Mouse (Mus musculus): Measurements from ENCODE around the gene Marveld1. TPM values are rescaled to one million over a fixed set of nuclear protein-coding genes. Genes with fewer than 3 reads are reported as not detected.

Marveld1 gene
- polyA plus RNA-seq, 1 experiment from 2014 or later = 4.4 TPM

- H3K36me3 ChIP-seq (ENCODE audit: control insufficient read depth, insufficient read depth, low read length) = peaks cover 6% of the 10 kb centered on the region
- WGBS = 68% methylated on average over 4 of the region's 4 CpGs
- no peak overlapping the region for H3K4me3 ChIP-seq (ENCODE audit: low read length)
- no peaks in the 10 kb centered on the region for H3K4me1 ChIP-seq (ENCODE audit: control insufficient read depth, insufficient read depth, low read length)
- H3K27me3 ChIP-seq (replicated peaks; ENCODE audit: control insufficient read depth, insufficient read depth, low read length) = no peaks in the 10 kb centered on the region
- H3K4me2 ChIP-seq (ENCODE audit: low read depth, low read length) = no peak overlapping the region
- no peaks in the 10 kb centered on the region for H3K9me3 ChIP-seq (ENCODE audit: control insufficient read depth, low read length)
- no peak overlapping the region for H3K9ac ChIP-seq (ENCODE audit: low read depth, low read length)
- no peak overlapping the region for H3K27ac ChIP-seq (ENCODE audit: low read length)
- no peak for ATAC-seq
Measured at GRCm38 (mm10) chr19:42189735-42190134, 42.5 kb downstream of the Marveld1 start.

DNA sequence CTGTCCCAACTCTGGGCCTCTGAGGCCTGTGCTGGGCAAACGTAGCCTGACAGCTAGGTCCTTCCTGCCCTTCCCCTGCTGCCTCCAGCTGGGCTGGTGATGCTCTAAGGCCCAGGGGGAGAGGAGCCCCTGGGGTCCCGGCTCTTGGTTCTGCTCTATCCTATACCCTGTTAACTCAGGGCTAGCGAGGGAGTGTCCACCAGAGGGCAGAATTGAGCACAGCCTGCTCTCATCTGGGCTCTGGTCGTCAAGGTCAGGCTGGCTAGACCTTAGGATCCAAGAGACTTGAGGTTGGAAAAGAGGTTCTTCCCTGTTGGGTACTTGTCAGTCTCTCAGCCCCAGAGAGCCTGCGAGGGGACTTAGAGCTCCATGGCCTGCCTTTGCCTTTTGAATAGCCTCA is 43.3 kb downstream of the Marveld1 start:
- H3K9ac ChIP-seq (ENCODE audit: low read depth, low read length) = no peak overlapping the region

DNA sequence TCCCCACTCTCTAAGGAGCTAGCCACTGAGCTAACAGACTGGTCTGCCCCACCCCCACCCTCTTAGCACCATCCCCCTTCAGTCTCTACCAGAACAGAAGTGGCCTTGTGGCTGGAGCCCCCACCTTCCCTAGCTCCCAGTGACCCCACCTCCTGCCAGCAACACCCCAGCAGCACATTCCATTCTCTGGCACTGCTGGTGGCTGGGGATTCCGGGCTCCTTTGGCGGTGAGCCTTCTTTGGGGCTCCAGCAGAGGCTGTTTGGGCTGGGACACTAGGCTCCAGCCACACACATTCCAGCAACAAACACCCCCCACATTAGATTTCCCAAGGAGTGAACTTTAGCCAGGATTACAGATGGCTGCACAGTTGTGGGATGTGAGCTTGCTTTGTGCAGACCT is 46.1 kb downstream of the Marveld1 start:
- 61% methylated on average over 2 of the region's 2 CpGs for WGBS
- Histone ChIP-seq H3K27ac (ENCODE audit: low read length) (no peak overlapping the region), H3K4me1 (ENCODE audit: control insufficient read depth, insufficient read depth, low read length) (peaks cover 1% of the 10 kb centered on the region; the same call in 1 of the 2 replicates), H3K4me2 (ENCODE audit: low read depth, low read length) (no peak overlapping the region), H3K9me3 (ENCODE audit: control insufficient read depth, low read length) (no peaks in the 10 kb centered on the region), H3K9ac (ENCODE audit: low read depth, low read length) (no peak overlapping the region), H3K4me3 (ENCODE audit: low read length) (no peak overlapping the region), H3K27me3 (replicated peaks; ENCODE audit: control insufficient read depth, insufficient read depth, low read length) (no peaks in the 10 kb centered on the region), H3K36me3 (ENCODE audit: control insufficient read depth, insufficient read depth, low read length) (peaks cover 6% of the 10 kb centered on the region)
- ATAC-seq = no peak

More for the DNA sequence above, 43.3 kb downstream of the Marveld1 start:
- peak; percentile 56; the same call in 1 of the 2 replicates for ATAC-seq
- WGBS = 27% methylated on average over 5 of the region's 5 CpGs
- Histone ChIP-seq H3K4me3 (ENCODE audit: low read length) (no peak overlapping the region), H3K4me2 (ENCODE audit: low read depth, low read length) (no peak overlapping the region), H3K36me3 (ENCODE audit: control insufficient read depth, insufficient read depth, low read length) (peaks cover 6% of the 10 kb centered on the region), H3K9me3 (ENCODE audit: control insufficient read depth, low read length) (no peaks in the 10 kb centered on the region), H3K27ac (ENCODE audit: low read length) (no peak overlapping the region), H3K4me1 (ENCODE audit: control insufficient read depth, insufficient read depth, low read length) (no peaks in the 10 kb centered on the region), H3K27me3 (replicated peaks; ENCODE audit: control insufficient read depth, insufficient read depth, low read length) (no peaks in the 10 kb centered on the region)

GRCm38 (mm10) chr19:42196378-42196777 is 49.2 kb downstream of the Marveld1 start:
- no peaks in the 10 kb centered on the region for H3K9me3 ChIP-seq (ENCODE audit: control insufficient read depth, low read length)
- WGBS = 63% methylated on average over 4 of the region's 4 CpGs
- no peak overlapping the region for H3K4me3 ChIP-seq (ENCODE audit: low read length)

DNA sequence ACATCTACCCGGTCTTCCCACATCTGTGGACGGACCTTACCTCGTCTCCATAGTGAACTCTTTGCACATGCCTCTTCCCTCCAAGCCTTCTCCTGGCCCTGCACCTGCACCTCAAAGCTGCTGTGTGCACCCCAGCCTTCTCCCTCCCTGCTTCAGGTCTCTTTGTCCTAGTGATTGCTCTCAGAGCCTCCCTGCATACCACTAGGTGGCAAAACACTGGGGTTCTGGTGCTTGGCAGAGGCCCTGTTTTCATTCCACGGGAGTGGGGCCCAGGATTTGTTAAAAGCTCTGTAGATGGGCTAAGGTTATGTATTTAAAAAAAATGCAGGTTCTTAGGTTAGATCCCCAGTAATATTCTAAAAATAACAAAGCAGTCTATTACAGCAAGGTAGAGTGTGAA is 49.9 kb downstream of the Marveld1 start:
- peaks cover 23% of the 10 kb centered on the region for H3K27me3 ChIP-seq (replicated peaks; ENCODE audit: control insufficient read depth, insufficient read depth, low read length)
- H3K4me1 ChIP-seq (ENCODE audit: control insufficient read depth, insufficient read depth, low read length) = peaks cover 10% of the 10 kb centered on the region
- no peak overlapping the region for H3K4me2 ChIP-seq (ENCODE audit: low read depth, low read length)
- no peak overlapping the region for H3K27ac ChIP-seq (ENCODE audit: low read length)
- H3K9me3 ChIP-seq (ENCODE audit: control insufficient read depth, low read length) = no peaks in the 10 kb centered on the region
- no peaks in the 10 kb centered on the region for H3K36me3 ChIP-seq (ENCODE audit: control insufficient read depth, insufficient read depth, low read length)
- H3K9ac ChIP-seq (ENCODE audit: low read depth, low read length) = no peak overlapping the region
- H3K4me3 ChIP-seq (ENCODE audit: low read length) = no peak overlapping the region
- WGBS = 62% methylated on average over 4 of the region's 4 CpGs
- no peak for ATAC-seq

More at GRCm38 (mm10) chr19:42196378-42196777, 49.2 kb downstream of the Marveld1 start:
- no peak overlapping the region for H3K9ac ChIP-seq (ENCODE audit: low read depth, low read length)
- no peak overlapping the region for H3K4me2 ChIP-seq (ENCODE audit: low read depth, low read length)
- peaks cover 16% of the 10 kb centered on the region for H3K27me3 ChIP-seq (replicated peaks; ENCODE audit: control insufficient read depth, insufficient read depth, low read length)
- no peak overlapping the region for H3K27ac ChIP-seq (ENCODE audit: low read length)
- peaks cover 3% of the 10 kb centered on the region for H3K36me3 ChIP-seq (ENCODE audit: control insufficient read depth, insufficient read depth, low read length)
- H3K4me1 ChIP-seq (ENCODE audit: control insufficient read depth, insufficient read depth, low read length) = peaks cover 5% of the 10 kb centered on the region; the same call in 1 of the 2 replicates
- no peak for ATAC-seq

DNA sequence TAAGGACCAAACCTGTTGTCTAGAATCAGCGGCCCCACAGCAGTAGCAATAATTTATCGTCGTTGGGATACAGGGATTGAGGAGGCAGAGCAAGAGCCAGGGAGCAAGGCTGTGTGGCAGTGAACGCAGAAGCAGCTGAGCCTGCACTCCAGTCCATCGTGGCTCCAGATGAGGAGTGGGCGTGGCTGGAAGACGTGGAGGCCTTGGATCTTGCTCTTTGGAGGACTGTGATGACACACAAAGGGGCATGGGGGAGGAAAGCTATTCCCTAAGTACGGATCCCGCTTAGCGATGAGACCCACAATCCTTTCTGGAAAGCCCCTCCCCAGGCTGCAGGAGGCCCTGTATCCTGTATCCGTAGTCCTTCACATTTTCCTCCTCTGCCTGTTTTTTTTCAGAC is 50.8 kb downstream of the Marveld1 start:
- Histone ChIP-seq H3K4me3 (ENCODE audit: low read length) (no peak overlapping the region), H3K9ac (ENCODE audit: low read depth, low read length) (no peak overlapping the region), H3K9me3 (ENCODE audit: control insufficient read depth, low read length) (no peaks in the 10 kb centered on the region), H3K4me2 (ENCODE audit: low read depth, low read length) (no peak overlapping the region), H3K27ac (ENCODE audit: low read length) (no peak overlapping the region), H3K27me3 (replicated peaks; ENCODE audit: control insufficient read depth, insufficient read depth, low read length) (peaks cover 32% of the 10 kb centered on the region), H3K36me3 (ENCODE audit: control insufficient read depth, insufficient read depth, low read length) (no peaks in the 10 kb centered on the region), H3K4me1 (ENCODE audit: control insufficient read depth, insufficient read depth, low read length) (peaks cover 13% of the 10 kb centered on the region)
- ATAC-seq = no peak
- WGBS = 47% methylated on average over 11 of the region's 11 CpGs

Other genes with a start within 250 kb of the Marveld1 start
- gene Pgam1, start 235.5 kb upstream of the Marveld1 start, polyA plus RNA-seq (2015; fragmentation: Nextera tagmentation; extraction: Ambion mirVana) = 1,020 and 1,026 TPM in 2 replicates
- 55.4 and 63.2 TPM in 2 replicates for gene Exosc1, start 214.0 kb upstream of the Marveld1 start, polyA plus RNA-seq (2015; fragmentation: Nextera tagmentation; extraction: Ambion mirVana)
- gene Zdhhc16, start 213.9 kb upstream of the Marveld1 start, polyA plus RNA-seq (2015; fragmentation: Nextera tagmentation; extraction: Ambion mirVana) = 65.3 and 66.1 TPM in 2 replicates
- gene Mms19, start 166.2 kb upstream of the Marveld1 start, polyA plus RNA-seq (2015; fragmentation: Nextera tagmentation; extraction: Ambion mirVana) = 27.8 and 28.4 TPM in 2 replicates
- gene Ubtd1, start 165.6 kb upstream of the Marveld1 start, polyA plus RNA-seq (2015; fragmentation: Nextera tagmentation; extraction: Ambion mirVana) = 11.2 and 13.3 TPM in 2 replicates
- gene Ankrd2, start 111.4 kb upstream of the Marveld1 start, polyA plus RNA-seq (2015; fragmentation: Nextera tagmentation; extraction: Ambion mirVana) = 0.16 TPM in 1 of 2 replicates, not detected in the other
- gene Hoga1, start 101.8 kb upstream of the Marveld1 start, polyA plus RNA-seq (2015; fragmentation: Nextera tagmentation; extraction: Ambion mirVana) = 2.2 and 2.7 TPM in 2 replicates
- 0.16 TPM in 1 of 2 replicates, not detected in the other for gene 4933411K16Rik, start 95.2 kb upstream of the Marveld1 start, polyA plus RNA-seq (2015; fragmentation: Nextera tagmentation; extraction: Ambion mirVana)
- 13.9 and 15.8 TPM in 2 replicates for gene Morn4, start 61.0 kb upstream of the Marveld1 start, polyA plus RNA-seq (2015; fragmentation: Nextera tagmentation; extraction: Ambion mirVana)
- gene Pi4k2a, start 56.9 kb upstream of the Marveld1 start, polyA plus RNA-seq (2015; fragmentation: Nextera tagmentation; extraction: Ambion mirVana) = 6.4 and 6.6 TPM in 2 replicates
- gene Avpi1, start 18.3 kb upstream of the Marveld1 start, polyA plus RNA-seq (2015; fragmentation: Nextera tagmentation; extraction: Ambion mirVana) = 41.5 and 43.8 TPM in 2 replicates
- 19.0 and 20.6 TPM in 2 replicates for gene Zfyve27, start 16.6 kb downstream of the Marveld1 start, polyA plus RNA-seq (2015; fragmentation: Nextera tagmentation; extraction: Ambion mirVana)
- gene Sfrp5, start 54.9 kb downstream of the Marveld1 start, polyA plus RNA-seq (2015; fragmentation: Nextera tagmentation; extraction: Ambion mirVana) = 3.5 and 8.3 TPM in 2 replicates
- gene Golga7b, start 100.2 kb downstream of the Marveld1 start, polyA plus RNA-seq (2015; fragmentation: Nextera tagmentation; extraction: Ambion mirVana) = 1.0 and 1.2 TPM in 2 replicates